Mouse (Mus musculus): ENCODE measurements around the gene Itih4. TPM values are rescaled to one million over a fixed set of nuclear protein-coding genes. Genes with fewer than 3 reads are reported as not detected.

Itih4 gene
- polyA plus RNA-seq, 1 experiment: 0.08 TPM

DNA sequence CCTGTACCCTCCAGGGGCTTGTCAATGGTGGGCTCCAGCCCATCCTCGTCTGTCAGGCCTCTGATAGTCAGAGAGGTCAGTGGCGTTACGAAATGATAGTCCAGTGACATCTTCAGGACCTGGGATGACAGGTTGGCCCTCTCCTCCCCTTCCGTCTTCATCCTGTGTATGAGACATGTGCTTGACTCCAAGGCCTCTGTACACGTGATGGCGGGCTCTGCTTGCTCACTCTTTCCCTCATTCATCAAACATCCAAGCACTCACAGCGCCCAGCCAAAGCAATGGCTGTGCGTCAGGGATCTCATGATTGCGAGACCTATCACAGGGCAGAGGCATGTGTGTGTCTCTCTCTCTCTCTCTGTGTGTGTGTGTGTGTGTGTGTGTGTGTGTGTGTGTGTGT is 47.1 kb downstream of the Itih4 start:
- no peak for DNase-seq (ENCODE audit: extremely low spot score in 1 of 2, low spot score in 1 of 2)

DNA sequence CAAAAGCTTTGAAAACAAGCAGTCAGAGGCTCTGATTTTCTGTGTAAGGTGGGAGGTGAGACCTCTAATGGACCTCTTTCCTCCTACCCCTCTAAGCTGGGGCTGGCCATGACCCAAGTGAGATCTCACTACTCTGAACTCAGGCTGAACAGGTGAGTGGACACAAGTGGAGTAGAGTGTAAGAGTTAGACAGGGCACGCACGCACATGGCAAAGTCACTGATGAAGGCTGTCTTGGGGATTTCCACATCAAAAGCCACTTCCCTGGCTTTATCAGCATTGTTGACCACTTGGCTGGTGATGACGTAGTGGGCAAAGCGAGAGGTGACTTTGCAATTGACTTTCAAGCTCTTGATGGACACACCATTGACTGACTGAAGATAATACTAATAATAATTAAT is 56.0 kb downstream of the Itih4 start:
- DNase-seq (ENCODE audit: extremely low spot score in 1 of 2, low spot score in 1 of 2): no peak

DNA sequence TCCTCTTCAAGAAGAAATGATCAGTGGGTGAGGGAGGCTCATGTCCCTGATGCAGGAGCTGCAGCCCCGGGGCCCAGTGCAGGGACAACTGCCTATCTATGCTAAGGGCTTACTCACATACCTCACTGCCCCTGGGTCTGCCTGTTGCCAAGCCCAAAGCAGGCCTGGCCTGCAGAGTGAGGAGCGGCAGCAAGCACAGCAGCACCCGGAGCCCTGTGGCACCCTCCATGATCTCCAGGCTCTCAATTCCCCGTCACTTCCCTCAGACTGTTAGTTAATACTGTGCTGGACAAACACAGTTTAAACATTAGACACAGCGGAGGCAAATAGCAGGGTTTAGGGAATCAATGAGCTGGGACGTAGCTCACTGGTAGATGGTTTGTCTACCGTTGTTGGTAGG is 56.8 kb downstream of the Itih4 start, which contains the start of gene Itih1:
TSS of gene Itih1 (minus strand) at position 252 of the 400 bp plus-strand sequence.
- DNase-seq (ENCODE audit: extremely low spot score in 1 of 2, low spot score in 1 of 2): no peak

DNA sequence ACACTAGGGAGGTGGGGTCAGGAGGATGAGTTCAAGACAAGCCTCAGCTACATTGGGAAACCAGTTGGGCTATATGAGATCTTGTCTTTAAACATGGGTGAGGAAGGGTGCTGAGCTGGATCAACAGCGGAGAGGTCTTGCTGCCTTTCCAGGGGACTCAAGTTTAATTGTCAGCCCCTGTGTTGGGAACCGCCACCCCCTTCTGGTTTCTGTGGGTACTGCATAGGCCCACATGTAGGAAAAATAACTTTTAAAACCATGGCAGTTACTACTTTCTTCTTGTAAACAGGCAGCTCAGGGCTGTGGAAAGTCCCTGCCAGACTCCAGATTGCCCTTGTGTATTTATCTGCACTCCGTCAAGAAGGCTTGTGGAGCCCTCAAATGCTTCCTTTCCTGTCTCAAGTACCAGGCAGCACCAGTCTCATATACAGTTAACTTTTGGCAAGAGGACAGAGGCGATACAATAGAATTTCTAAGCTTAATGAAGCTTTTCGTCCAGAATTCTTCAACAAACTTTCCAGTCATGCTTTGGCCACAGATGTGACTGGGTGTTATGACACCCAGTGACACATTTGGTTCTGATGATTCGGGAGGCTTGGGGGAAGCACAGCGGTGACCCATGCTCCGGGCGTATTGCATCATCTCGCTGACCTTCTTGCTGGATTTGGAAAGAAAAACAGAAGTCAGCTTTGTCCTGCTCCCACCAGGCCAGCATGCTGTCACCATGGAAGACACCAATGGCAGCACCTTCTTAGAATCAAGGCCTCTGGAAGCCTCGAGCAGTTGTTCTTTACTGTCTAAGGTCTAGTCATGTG is 57.8 kb downstream of the Itih4 start:
- DNase-seq (ENCODE audit: extremely low spot score in 1 of 2, low spot score in 1 of 2): peak in 1 of 2 experiments; percentile 81

DNA sequence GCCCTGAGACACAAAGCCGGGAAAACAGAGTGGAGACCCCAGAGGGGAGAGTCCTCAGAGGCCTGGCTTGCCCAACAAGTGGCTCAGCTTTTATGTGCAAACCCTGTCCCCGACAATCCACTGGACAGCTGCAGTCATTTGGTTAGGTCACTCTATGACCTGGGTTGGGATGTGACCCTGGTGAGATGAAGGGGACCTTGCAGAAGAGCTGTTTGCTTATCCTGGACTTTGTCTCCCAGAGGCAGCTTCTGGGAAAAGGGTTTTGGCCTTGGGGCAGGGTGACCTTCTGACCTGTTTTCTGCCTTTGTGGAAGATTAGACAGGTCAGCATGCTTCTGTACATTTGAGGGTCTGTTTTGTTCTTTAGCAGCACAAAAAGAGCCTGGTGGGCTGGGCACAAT is 58.5 kb downstream of the Itih4 start:
- DNase-seq (ENCODE audit: extremely low spot score in 1 of 2, low spot score in 1 of 2): no peak

DNA sequence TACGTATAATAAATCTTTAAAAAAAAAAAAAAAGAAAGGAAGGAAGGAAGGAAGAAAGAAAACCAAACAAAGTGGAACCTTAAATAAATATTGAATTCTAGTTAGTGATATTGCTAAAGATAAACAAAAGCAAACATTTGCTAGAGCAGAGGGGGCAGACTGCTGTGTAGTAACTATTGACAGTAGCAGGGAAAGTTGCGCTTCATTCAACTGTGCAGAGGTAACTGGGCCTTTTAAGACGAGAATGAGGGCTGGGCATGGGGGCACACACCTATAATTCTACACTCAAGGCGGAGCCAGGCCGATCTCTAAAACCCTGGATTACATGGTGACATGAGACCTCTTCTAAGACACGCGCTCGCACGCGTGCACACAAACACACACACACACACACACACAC is 63.7 kb downstream of the Itih4 start:
- no peak for DNase-seq (ENCODE audit: extremely low spot score in 1 of 2, low spot score in 1 of 2)

DNA sequence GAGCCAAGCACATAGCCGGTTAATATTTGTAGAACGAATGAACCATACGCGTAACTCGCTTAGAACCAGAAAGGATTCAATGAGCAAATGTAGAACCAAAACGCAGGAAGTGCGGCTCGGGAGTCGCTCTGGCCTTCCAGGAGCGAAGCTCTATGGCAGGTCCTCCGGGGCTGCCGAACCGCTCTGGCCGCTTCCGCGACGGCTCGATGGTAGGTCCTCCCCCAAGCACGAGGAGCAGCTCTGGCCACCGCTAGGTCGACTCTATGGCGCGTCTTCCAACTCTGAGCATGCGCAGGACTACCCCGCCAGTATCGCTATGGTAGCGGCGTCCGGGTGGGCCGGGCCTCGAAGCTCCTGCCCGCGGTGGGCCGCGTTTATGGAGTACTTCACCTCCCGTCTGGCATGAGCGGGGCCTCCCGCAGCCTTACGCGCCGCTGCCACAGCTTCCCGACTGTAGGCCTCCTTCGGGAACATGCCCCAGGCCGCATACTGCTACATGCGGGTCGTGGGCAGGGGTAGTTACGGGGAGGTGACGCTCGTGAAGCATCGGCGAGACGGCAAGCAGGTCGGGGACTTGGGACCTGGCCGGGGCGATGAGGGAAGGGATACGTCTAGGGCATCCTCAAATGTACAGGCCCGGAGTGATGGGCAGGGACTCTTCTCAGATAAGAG is 65.0 kb downstream of the Itih4 start, which contains the start of gene Nek4:
TSS of gene Nek4 (plus strand) at position 224 of the 672 bp plus-strand sequence.
- DNase-seq (ENCODE audit: extremely low spot score in 1 of 2, low spot score in 1 of 2): peak; percentile 95 to 98

Other genes starting within 250 kb of the Itih4 start
- gene Rft1, start 232.1 kb upstream of the Itih4 start, polyA plus RNA-seq (2012; rRNA removed): 12.1 and 12.9 TPM in 2 replicates
- gene Sfmbt1, start 171.6 kb upstream of the Itih4 start, polyA plus RNA-seq (2012; rRNA removed): 8.8 and 9.0 TPM in 2 replicates
- gene Tmem110, start 60.9 kb upstream of the Itih4 start, polyA plus RNA-seq (2012; rRNA removed): 32.6 and 33.3 TPM in 2 replicates
- gene Mustn1, start 7.3 kb upstream of the Itih4 start, polyA plus RNA-seq (2012; rRNA removed): 2.3 and 3.3 TPM in 2 replicates
- gene Itih3, start 37.3 kb downstream of the Itih4 start, polyA plus RNA-seq (2012; rRNA removed): 26.1 and 28.7 TPM in 2 replicates
- not detected in 2 replicates for gene Itih1, start 56.8 kb downstream of the Itih4 start, polyA plus RNA-seq (2012; rRNA removed)
- 13.4 and 14.3 TPM in 2 replicates for gene Nek4, start 64.9 kb downstream of the Itih4 start, polyA plus RNA-seq (2012; rRNA removed)
- gene Glt8d1, start 114.9 kb downstream of the Itih4 start, polyA plus RNA-seq (2012; rRNA removed): 118 and 124 TPM in 2 replicates
- gene Spcs1, start 115.2 kb downstream of the Itih4 start, polyA plus RNA-seq (2012; rRNA removed): 226 and 247 TPM in 2 replicates
- 18.5 and 20.4 TPM in 2 replicates for gene Pbrm1, start 132.7 kb downstream of the Itih4 start, polyA plus RNA-seq (2012; rRNA removed)
- gene Gnl3, start 132.7 kb downstream of the Itih4 start, polyA plus RNA-seq (2012; rRNA removed): 61.6 and 64.0 TPM in 2 replicates
- 25.7 and 29.9 TPM in 2 replicates for gene Smim4, start 242.5 kb downstream of the Itih4 start, polyA plus RNA-seq (2012; rRNA removed)
- gene Nt5dc2, start 244.6 kb downstream of the Itih4 start, polyA plus RNA-seq (2012; rRNA removed): 20.2 and 21.4 TPM in 2 replicates